Mouse (Mus musculus) embryo, embryonic 9.5 days (tissue): Measurements from ENCODE around the gene Igsf11.
A peak's percentile ranks its signal among the peaks of the same experiment; 100 is the strongest.
"Not testable (repeated sequence)": the region's sequence is repeated elsewhere in the genome, so short reads cannot be mapped to it uniquely, and the experiment has no call there.

Source experiments
- DNase-seq: peaks from one replicate; pipeline ENCODE4 v3.0.0-alpha.2; 2017; ENCODE audit errors: extremely low spot score

The Igsf11 gene

DNA sequence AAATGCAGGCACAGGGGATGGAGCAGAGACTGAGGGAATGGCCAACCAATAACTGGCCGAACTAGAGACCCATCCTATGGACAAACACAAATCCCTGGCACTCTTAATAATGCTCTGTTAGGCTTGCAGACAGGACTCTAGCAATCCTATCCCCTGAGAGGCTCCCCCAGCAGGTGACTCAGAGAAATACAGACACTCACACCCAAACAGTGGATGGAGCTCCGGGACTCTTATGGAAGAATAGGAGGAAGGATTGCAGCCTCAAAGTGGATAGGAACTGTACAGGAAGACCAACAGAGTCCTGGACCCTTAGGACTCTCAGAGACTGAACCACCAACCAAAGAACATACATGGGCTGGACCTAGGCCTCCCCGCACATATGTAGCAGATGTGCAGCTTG lies 91.4 kb downstream of the Igsf11 start:
- DNase-seq, result not testable (repeated sequence)

DNA sequence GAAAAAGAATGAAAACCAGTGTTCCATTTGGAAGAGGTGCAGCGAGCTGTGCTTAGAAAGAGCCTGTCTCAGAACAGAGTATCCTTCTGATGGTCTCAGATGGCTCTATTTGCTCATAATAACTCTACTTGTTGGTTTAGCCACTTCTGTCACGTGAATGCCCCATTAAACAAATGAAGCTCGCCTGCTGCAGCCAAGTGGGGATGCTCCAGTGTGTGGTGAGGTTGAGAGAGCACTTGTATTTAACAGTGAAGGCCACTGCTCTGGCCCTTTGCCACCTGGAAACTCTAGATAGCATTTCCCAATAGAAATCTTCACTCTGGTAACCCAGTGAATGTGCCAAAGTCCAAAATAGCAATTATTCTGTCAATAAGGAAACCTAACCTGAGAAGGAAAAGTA lies 92.9 kb downstream of the Igsf11 start:
- DNase-seq, result no peak

DNA sequence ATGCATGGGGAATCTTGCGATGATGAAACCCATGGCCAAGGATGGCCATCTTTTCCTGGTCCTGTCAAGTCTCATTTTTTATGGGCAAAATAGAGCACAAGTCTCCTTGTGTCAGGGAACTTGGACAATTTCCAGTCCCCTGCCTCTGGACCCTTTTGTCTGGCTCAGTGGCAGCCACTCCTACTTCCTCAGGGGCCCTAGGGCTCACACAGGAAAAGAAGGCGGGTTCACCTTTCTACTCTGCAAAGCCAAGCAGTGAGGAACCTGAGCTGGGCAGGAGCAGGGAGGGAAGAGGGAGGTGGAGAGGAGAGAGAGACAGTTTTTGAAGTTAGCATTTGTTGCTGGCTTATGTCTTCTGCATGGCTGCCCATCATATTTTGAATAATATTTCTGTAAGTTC lies 93.9 kb downstream of the Igsf11 start:
- no peak for DNase-seq

DNA sequence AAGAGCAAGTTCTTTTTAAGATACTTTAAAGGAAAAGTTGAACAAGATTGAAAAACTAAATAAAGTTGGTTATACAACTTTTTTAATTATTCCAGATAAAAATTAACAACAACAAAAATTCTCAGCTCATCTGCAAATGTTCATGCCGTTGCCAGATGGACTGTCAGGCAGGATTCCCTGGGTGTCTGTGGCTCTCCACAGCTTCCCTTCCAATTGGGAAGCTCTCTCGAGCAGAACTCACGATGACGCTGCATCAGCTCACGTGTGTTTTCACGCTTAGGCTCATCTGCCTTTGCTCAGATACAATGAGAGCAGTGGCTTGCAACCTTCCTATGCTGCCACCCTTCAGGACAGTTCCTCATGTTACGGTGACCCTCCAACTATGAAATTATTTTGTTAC lies 101.2 kb downstream of the Igsf11 start:
- no peak for DNase-seq

DNA sequence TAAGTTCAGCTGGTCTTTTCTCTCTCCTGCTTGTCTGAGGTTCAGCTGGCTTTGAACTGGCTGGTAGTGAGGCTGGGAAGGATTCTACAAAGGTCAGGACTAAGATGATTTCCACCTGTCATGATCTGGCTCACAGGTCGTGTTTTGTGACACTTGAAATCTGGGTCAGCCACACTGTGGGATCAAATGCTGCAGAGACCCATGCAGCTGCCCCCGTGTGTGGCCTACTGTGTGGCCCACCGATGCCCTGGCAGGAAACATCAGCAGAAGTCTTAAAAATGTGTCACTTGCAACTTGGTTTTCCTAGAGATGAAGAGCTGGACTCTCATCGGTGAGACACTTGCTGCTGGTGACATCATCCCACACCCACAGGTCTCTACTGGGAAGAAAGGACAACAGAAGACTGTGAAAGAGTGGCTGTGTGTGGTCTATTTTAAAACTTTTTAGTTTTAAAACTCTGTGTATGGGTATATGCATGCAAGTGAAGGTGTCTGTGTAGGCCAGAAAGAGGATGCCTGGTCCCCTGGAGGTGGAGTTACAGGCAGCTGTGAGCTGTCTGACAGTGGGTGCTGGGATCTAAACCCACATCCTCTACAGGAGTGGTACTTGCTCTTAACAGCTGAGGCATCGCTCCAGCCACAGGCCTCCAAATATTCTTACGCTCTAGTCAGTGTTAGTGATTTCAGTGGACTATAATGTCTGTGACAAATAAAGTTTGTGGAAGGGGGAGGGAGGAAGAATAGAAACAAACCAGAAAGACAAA lies 106.2 kb downstream of the Igsf11 start:
- DNase-seq, result no peak

DNA sequence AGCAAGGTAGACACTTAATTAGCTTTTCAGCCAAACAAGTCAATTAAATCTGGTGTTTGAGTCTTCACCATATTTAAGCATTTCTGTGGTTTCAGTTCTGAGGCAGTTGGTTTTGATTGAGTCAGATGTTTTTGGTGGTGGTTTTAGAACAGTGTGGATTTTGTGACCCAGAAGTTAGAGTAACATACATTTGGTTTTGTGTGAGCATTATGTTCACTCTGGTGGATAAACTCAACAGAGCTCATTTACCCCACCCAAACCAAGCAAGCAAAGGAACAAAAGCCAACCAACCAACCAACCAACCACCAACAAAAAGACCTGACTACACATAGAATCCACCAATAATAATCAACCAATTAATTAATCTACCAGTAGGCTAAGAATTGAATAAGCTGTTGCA lies 106.8 kb downstream of the Igsf11 start:
- DNase-seq, result no peak

DNA sequence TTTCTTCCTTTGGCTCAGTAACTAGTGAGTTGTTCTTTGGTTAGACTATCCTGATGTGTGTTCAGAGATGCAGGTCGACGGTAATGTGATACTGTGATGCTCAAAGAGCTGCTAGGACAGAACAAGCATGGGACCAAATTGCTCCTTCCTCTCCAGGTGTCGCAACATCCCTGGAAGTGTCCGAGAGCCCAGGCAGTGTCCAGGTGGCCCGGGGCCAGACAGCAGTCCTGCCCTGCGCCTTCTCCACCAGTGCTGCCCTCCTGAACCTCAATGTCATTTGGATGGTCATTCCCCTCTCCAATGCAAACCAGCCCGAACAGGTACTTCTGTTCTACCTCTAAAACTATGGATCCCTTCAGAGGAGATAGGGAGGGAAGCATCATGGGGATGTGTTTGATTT lies 114.5 kb downstream of the Igsf11 start:
- no peak for DNase-seq

DNA sequence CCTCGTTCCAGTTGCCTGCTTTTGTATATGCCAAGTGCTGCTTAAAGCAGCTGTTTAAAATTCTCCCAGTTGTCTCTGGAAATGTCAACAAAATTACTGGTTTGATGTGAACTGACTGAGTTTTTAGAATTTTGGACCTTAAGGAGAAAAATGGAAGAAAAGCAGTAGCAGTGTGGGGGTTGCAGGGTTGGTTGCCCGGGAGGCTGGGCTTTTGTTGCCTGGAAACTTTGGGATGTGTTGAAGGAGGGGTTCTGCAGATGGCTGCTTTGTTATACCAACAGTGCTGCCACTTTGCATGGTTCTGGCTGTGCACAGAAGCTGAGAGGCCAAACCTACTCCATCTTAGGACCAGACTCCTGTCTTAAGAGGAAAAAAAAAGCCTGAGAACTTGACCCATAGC lies 127.0 kb downstream of the Igsf11 start:
- DNase-seq, result no peak

DNA sequence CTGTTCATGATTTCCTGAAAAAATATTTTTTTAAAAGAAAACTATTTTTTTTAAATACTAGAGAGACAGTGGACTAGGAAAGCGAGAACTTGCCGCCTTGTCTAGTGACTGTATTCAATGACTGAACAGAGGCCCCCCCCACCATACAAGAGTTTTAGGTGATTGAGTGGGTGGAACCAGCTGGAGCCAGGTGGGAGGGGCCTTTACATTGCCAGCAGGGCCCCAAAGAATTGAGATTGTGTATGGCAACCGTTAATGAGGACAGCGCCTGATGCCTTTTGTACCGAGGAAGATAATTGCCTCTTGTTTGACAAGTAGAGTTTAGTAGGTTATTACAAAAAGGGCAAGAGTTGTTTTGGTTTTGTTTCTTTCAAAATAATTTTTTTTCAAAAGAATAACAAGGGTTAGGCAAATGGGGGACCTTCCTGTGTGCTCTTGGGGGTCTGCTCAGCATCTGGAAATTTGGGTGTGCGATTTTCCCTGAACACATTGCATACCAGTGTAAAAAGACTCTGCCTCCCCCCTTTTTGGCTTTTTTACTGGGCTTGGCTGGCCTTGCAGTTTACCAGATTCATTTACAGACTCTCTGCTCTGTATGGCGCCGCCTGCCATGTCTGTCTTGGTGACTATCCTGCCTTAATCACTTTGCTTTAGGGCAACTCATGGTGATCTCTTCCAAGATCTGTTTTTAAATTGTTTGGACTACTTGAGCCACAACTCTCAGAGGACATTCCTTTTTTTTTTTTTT lies 133.7 kb downstream of the Igsf11 start:
- DNase-seq, result no peak

DNA sequence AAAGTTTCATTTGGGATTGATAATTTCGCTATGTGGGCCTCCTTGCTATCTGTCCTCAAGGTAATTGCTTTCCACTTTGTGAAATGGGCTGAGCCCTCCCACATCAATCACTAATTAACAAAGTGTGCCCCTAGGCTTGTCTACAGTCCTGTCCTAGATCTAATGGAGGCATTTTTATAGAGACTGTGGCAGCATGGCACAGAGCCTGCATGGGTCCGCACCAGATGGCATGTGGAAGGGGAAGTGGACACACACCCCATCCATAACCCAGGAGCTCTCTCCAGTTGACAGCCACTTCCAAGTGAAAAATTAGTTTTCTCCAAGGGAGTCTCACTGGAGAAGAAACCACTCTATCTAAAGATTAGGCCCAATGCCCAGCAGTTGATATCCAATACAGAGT lies 138.9 kb downstream of the Igsf11 start:
- DNase-seq, result no peak

DNA sequence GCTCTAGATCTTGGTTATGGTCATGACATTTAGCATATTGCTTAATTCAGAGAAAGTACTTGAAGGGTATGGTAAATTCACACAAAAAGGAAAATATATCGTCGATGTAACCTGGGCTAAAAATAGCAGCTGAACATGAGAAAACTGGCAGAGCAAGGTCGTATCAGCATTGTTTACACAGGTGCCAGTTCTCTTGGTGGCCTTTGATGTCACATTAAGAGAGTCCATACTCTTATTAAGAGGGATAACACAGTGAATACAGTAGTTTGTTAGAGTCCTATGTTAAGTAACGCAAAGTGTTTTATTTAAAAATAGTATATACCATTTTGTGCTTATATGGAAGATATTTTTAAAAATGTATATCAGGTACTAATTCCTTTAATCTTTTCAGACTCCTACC lies 144.8 kb downstream of the Igsf11 start:
- no peak for DNase-seq

DNA sequence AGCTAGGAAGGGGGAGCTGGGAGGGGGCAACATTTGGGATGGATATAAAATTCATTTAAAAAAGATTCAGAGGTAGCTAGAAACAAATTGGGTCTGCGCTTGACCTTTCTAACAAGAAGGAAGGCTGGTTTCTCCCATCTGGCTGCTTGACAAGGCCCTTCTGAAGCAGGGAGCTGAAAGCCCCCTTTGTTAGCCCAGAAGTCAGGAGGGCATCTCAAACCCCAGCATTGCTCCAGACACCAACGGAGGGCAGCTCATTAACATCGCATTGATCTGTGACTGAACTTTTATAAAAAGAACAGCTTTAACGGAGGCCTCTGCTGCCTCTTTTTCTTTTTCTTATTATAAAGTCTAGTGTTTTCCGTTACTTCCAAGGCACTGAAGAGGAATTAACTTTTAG lies 151.9 kb downstream of the Igsf11 start:
- DNase-seq, result no peak

DNA sequence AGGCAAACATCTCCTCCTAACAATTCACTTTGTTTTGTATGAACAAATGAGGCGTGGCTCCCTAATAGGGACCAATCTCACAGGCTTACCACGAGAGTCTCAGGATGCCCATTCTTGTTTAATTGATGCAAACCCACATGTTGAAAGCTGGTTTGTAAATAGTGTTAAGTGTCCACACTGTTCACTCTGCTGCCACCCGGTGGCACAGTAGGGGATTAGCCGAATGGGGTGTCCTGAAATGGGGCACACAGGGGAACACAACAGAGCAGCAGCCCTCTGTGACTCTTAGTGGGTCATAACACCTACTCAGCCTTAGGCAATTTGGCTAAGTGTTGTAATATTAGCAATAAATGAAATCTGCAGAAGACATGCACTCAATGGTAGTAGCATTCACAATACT lies 156.4 kb downstream of the Igsf11 start:
- DNase-seq, result peak; percentile 47

DNA sequence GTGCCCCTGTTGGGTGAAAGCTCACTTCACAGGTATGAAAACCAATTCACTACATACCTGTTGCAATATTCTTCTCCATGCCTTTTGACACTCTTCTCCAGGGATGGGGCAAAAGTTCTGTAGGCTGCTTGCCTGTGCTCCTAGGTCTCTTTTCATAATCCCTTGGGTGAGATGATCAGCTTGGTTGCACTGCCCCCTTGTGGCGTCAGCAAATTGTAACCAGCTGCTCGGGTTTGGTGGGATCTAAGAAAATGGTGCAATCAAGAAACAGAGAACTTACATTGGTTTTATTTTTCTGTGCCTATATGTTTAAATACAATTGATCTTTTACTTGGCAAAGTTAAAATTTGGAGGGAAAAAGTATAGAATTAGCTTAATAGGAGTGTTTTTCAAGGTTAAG lies 160.5 kb downstream of the Igsf11 start:
- peak; percentile 76 for DNase-seq

DNA sequence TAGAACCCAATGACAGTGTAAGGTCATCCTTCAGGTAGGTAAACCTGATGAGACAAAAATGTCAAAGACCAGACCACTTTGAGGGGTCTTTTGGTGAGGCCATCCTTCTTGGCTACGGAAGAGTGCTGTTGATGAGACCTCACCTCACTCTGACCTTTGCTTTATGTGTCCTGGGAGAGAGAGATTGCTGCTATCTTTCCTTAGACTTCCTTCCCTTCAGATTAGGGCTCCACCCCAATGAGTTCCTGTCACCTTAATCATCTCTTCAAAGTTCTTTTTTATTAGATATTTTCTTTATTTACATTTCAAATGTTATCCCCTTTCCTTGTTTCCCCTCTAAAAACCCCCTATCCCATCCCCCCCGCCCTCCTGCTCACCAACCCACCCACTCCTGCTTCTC lies 161.3 kb downstream of the Igsf11 start:
- no peak for DNase-seq

DNA sequence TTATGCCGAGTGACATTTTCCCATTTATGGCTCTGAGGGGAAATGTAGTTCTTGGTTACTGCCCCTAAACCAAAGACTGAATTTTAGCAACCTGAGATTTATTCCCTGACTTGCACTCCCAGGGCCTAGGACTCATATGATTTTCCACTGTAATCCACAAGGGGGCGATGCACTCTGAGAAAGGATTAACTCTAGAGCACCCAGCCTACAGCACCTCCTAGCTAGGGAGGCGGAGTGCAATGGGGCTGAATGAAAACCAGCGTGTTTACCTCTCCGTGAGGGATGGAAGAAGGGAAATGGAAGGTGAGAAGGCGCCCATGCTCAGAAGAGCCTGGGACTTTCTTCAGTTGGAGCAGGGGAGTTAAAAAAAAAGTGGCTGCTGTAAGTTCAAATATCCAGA lies 163.6 kb downstream of the Igsf11 start:
- DNase-seq, result peak; percentile 61

DNA sequence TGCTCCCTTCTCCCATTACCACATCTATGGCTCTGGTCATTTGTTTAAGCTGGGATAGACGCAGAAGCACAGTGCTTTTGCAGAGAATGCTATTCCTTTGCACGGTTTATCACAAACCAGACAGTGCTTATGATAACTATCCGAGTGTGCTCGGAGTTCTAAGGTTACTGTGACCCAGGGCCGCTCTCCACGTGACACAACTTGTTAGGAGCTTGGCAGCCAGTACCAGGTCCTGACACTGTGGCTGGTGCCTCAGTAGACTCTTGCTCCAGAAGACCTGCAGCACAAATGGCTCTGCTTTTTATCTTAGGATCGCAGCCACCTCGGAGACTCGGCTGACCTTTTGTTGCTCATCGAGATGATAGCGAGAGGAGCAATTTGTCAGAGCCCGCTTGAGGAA lies 164.5 kb downstream of the Igsf11 start:
- no peak for DNase-seq

DNA sequence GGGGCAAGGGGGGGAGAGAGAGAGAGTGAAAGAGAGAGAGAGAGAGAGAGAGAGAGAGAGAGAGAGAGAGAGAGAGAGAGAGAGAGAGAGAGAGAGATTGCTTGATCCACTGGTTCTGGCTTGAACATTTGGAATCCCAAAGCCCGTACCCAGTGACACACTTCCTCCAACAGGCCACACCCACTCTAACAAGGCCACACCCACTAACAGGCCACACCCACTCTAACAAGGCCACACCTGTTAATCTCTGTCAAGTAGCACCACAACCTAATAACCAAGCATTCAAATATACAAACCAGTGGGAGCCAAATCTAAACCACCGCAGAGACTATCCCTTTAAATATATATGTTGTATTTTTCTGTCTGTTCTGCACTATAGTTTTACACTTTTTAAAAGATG lies 166.4 kb downstream of the Igsf11 start:
- no peak for DNase-seq

DNA sequence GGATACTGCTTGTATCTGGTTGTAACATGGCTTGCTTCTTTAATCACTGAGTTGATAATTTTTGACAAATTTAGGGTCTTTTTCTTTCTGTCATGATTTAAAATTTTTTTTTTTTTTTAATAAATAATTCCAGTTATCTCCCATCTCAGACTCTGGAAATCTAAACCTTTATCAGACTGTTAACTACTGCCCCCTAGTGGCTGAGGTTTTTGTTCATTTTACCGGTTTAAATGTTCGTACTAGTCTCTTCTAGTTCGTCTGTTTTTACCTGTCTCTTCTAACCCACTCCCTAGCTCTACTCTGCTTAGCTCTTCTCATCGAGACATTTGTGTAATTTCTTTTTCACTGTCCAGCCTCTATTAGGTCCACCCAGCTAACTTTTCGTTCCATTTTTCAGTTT lies 170.1 kb downstream of the Igsf11 start:
- peak; percentile 55 for DNase-seq

DNA sequence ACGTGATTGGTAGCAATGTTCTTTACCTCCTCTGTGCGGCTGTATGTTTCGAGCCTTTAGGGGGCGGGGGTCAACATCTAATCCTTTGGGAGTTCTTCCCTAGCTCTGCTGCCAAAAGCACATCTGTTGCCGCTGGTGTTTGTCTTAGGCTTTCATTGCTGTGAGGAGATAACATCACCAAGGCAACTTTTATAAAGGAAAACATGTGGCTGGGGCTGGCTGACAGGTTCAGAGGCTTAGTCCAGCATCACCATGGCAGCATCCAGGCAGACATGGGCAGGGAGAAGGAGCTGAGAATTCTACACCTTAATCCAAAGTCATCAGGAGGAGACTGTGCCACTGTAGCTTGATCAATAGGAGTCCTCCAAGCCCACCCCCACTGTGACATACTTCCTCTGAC lies 173.1 kb downstream of the Igsf11 start:
- DNase-seq, result peak; percentile 15

DNA sequence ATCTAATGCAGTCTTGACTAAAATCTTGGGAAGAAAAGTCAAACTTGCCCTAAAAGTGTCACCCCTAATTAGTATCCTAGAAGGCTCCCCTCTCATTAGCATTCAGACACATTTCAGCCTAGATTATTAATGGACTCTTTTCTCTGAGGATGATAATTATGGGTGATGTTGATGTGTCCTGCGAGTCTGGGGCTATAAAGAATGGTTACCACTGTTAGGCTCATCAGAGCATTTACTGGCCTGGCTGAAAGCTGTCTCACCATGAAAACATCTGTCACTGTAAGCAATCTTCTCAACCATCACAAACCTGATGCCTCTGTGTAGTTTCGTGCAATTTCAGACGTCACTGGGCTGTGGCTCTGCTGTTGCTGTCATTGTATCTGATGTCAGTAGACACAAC lies 179.0 kb downstream of the Igsf11 start:
- no peak for DNase-seq
